Mouse (Mus musculus): ENCODE results near the gene Hmgn3.

The Hmgn3 gene

DNA sequence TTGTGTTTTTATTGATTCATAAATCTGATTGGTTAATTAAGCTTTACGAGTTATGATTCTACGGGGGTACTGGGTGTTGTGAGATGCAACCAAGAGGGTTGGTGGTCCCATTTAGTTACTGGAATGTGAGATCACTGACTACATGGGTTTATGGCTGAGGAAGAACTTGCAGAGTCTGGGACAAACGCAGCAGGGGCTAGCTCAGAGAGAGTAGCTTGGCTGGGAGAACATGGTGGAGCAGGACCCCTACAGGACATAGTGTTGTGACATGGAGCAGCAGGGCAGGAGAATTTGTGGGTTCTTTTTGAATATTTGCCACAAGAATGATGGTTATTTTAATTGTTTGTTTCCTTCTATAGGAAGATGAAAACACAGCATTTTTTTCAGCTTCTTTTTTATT lies 45.7 kb downstream of the Hmgn3 start:
- no peak for DNase-seq (ENCODE audit: low read depth, low spot score)

DNA sequence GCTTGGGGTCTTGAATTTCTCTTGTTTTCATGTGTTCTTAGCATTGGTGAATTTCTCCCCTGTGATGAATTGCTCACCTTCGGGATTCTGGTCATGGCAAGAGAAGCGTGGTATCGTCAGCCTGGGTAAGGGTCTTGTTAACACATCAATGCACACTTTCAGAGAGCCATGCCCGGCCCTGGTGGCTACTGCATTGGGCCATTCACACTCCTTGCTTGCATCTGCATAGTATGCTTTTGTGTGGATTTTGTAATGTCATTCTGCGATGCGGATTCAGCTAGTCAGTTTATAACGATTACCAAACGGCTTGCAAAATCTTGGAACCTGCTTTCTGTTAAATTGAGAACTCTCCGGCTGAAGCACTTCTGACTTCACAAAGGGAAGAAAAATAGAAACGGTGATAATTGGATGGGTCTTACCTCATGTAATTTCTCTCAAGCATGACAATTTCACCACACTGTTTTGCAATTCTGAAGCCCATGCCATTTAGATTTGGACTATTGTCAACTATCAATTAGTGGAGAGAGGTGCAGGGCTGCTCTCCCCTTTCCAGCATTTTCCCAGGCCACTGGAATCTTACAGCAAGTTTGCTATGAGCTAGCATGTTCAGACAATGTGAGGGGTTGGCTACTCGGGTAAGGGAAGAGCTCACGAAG lies 47.7 kb downstream of the Hmgn3 start:
- DNase-seq (ENCODE audit: low read depth, low spot score), result peak; percentile 3

DNA sequence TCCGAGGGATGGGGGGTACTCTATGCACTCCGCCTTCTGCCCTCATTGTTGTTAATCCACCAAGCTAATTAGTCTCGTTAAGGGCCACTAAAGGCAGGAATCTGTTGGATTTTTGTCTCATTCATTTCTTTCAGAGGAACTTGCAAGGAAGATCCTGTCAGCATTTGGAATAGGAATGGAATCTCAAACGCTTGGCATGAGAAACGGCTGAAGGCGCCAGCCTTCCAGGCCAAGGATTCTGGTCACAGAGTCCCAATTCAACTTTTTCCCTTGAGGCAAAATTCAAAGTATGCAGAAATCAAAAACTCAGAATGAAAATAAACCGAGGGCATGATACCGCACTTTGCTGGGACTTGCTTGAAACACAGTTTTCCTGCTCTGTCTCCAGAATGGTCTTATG lies 48.7 kb downstream of the Hmgn3 start:
- DNase-seq (ENCODE audit: low read depth, low spot score), result no peak

DNA sequence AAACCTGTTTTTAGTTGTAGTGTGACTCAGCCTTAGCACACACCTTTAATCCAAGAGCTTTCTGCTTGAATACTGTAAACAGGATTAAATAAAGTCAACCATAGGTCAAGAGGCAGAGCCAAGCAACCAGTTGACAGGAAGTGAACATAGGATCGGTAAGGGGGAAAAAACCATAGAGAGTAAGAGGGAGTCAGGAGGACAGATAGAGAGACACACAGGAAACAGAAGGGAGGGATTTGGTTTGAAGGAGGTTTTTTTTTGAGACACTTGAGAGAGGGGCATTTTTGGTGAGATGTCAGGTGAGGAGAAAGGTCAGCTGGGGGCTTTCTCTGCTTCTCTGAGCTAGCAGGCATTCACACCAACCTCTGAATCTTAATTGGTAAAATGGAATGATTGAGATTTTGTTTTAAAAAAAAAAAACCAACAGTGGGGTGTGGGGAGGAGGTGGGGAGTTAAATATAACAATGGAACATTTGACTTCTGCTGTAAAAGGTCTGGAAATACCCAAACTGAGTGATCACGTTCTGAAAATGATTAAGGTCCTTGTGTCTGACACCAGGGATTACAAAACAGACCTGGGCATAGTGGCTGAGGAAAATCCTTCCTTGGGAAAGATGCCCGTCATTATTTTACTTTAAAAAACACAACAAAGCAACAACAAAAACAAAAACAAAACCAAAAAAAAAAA lies 51.7 kb downstream of the Hmgn3 start:
- DNase-seq (ENCODE audit: low read depth, low spot score), result no peak

DNA sequence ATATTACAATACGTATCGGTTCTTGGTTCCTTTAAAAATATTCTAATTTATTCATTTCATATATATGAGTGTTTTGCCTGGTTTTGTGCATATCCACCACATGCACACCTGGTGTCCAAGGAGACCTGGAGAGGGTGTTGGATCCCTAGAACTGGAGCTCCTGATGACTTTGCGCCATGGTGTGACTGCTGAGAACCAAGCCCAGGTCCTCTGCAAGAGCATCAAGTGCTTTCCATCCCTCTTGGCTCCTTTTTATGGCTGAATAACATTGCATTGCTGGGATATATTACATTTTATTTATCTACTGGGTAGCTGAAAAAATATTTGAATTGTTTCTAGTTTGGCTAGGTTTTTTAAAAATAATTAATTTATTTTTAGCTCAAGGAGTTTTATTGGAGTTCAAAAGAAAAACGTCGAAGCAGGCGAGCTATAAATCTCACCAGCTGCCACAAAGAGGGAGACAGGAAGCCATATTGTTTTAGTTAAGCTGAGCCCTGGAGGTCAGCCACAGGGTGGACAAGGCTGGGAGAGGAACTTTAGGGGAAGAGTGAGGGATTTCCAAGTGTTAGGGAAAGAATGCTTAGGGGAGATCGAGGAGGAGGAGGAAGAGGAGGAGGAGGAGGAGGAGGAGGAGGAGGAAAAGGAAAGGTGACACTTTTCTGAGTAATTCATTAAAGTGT lies 62.6 kb downstream of the Hmgn3 start:
- no peak for DNase-seq (ENCODE audit: low read depth, low spot score)

DNA sequence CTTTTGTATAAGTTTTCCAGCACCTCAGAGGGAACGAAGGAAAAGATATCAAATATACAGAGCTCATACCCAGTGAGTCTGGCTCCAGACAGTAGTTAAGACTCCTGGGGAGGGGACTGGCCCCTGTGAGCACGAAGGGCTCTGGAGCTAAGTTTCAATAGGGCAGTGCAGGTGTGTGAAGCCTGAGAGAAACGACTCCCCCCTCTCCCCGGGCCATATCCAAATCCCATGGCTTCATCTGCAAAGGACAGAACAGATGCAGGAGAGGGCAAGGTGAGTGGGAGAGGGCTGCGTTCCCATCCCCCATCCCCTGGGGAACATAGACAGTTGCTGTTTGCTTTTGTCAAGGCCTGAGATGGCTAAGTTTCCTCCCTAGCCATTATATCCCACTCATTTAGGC lies 63.4 kb downstream of the Hmgn3 start:
- no peak for DNase-seq (ENCODE audit: low read depth, low spot score)

DNA sequence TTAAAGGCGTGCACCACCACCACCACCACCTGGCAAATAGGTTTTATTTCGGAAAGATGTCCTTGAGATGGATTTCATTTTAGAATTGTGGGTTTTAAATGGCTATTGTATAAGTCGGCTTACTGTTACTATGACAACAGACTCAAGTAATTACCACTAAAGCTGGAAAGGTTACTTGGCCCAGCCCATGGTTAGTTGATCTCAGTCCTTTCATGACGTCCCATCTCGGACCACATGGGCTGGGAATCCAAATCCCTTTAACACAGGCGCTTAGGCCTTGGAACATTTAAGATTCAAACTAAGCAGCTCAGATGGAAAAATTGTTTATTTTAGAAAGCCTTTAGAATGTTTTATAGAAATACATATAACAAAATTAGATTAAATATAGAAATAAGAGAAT lies 64.2 kb downstream of the Hmgn3 start:
- no peak for DNase-seq (ENCODE audit: low read depth, low spot score)

DNA sequence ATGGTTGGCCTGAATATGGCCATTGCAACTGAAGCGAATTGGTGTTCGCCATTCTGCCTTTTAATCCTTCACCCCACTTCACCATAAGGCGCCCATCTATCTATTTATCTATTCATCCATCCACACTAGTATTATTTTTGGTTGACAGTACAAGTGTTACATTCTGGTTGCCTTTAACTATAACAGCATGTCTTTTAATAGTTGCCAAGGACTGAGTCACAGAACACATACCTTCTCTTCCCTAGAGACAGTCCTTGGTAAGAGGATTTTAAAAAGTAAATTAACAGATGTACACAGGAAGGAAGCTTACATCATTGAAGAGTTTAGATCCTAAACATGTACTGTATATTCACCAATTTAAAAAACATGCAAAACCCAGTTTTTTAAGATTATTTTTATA lies 66.8 kb downstream of the Hmgn3 start:
- DNase-seq (ENCODE audit: low read depth, low spot score), result no peak

DNA sequence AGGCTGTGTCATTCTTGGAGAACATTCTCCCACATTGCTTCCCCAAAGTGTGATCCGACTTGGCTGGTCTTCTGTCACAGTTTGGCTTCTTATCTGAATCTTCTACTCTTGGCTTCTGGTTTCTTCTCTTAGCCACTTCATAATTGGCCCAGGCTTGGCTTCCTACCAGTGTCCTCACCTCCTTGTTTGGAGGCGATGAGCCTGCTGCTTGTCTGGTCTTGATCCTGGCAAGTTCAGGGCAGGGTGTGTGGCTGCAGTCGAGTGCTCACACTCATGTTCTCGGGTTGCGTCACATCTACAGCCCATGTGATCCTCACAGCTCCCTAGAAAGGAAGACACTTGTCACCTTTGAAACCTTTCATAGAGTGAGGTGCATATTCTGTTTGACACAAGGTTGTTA lies 78.2 kb downstream of the Hmgn3 start:
- no peak for DNase-seq (ENCODE audit: low read depth, low spot score)

DNA sequence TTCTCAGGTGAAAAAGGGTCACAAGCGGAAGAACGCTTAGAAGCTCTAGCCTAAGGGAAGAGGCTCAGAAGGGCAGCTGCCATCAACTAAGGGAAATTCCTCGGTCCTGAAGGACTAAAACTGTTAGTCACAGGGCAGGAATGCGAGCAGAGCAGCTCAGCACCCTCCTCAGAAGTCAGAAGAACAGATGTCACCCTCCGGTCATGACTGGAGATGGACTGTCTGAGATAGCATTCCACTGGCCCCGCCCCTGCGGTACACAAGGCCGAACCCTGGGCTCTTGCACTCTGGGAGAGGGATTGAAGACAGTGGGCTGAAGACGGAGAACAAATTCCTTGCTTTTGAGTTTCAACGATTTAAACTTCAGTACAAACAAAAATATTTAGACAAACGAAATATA lies 85.2 kb downstream of the Hmgn3 start:
- DNase-seq (ENCODE audit: low read depth, low spot score), result peak; percentile 68
